Mouse (Mus musculus) embryo, embryonic 9.5 days (tissue): ENCODE measurements around the gene Immp2l.

Experiments
- DNase-seq: peaks from one replicate; pipeline ENCODE4 v3.0.0-alpha.2; 2017; ENCODE audit errors: extremely low spot score

Gene Immp2l

DNA sequence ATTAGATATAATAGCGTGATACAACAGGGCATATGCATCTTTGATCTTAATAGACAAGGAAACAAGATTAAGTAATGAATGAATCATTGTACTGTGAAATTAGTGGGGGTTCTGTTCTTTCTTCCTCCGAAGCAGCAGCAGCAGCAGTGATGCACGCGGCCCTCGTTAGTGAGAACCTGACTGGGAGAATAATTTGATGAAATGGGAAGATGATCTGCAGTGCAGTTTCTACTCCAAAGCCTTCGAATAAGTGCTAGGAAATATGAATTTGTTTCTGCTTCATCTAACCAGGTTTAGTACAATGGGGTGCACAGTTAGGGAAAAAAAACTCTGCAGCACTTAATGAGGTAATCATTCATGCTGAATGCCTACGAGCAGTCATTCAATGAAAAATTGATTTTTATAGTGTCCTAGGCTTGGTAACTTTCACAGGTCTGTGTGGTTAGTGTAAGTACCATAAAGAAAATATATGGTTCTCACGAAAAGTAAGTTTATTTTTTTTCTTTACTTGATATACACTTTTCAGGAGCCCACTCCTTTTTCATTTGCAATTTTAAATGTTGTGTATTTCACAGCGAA is 401.3 kb downstream of the Immp2l start:
- DNase-seq: no peak

- no peak for DNase-seq
These were observed 403.6 kb downstream of the Immp2l start for GRCm38 (mm10) chr12:41427464-41427863.

GRCm38 (mm10) chr12:41428806-41429205 is 404.9 kb downstream of the Immp2l start:
- no peak for DNase-seq

GRCm38 (mm10) chr12:41436206-41436985 is 412.5 kb downstream of the Immp2l start:
- no peak for DNase-seq

DNA sequence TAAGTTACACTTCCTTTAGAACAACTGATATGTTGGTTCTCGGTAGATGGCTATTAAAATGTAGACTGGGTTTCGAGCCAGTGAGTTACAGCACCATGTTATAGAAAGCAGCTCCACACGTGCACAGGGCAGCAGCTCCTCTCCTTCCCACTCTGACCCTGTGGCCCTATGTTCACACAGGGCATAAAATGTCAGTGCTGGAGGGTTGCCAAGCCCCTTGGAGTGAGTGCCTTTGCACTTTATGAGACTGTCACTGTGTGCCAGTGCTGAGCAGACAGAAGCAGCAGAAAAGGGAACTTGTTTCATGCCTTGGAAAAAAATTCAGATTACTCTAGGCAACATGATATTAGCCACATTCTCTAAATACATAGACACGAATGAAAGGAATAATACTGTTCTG is 414.6 kb downstream of the Immp2l start:
- DNase-seq: no peak

- no peak for DNase-seq
These were observed 444.6 kb downstream of the Immp2l start for GRCm38 (mm10) chr12:41468374-41468991.

DNA sequence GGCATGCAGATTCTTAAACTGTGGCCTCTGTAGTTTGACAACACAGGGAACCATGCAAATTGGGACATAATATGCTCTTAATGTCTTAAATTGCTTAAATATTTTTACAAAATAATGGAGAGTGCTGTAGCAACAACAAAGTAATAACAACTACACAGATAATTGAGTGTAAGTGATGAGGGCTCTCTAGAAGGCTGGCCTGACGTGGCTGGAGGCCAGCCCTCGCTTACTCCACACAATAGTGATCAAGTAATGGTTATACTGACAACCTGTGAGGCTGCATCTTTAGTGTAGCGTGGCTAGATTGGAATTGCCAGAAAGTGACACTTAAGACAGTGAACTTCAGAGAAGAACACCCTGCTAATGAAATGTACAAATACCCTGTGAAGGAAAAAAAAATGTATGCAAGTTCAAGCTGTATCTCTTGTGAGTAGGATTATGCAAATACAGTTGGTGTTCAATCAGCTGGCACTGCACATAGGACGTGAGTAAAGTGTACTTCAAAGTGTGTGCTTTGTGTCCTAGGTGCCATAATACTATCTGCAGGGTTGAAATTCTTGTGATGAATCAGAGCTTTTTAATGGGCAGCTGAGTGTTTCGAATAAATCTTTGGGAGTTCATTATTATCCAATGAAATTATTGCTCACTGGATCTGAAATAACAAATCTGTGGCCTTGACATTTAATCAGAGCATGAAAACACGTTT is 445.4 kb downstream of the Immp2l start:
- DNase-seq: no peak

GRCm38 (mm10) chr12:41481486-41481885 is 457.6 kb downstream of the Immp2l start:
- no peak for DNase-seq

GRCm38 (mm10) chr12:41483091-41483592 is 459.3 kb downstream of the Immp2l start:
- DNase-seq: no peak

DNA sequence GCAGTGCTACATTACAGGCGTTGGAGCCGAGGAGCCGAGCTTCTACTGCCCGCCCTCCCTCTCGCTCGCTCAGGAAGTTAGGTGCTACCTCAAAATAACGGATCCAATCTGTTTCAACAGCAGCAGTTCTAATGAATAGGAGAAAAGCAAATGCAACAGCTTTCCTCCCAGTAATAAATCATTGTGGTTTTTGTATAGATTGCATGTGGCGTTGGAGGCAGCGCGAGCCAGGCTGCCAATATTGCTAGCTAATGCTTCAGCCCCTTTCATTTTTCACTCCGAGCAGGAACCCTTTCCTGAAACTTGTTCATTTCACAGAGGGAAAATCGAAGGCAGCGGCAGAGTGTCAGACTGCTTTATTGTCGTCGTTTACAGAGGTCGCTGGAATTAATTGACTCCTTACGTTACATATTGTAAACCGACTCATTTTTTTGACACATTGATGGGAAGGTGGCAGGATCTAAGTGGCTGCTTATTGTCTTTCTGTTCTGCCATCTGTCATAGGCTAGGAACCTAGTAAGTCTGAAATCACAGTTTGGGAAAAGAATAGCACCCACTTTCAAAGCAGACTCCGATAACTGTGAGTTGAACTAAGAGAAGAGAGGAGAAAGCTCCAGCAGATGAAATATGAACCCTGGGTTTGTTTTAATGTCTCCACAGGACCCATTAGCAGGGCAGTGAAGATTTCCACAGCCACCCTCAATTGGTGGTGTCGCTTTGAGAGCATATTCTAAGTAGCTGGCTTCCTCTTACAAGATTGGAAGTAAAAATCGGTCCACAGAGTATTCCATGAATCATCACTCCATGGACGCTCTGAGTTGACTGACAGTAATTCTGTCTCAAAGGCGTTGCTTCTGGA is 459.9 kb downstream of the Immp2l start:
- peak; percentile 9 for DNase-seq

- peak; percentile 10 for DNase-seq
These were observed 461.0 kb downstream of the Immp2l start for GRCm38 (mm10) chr12:41484689-41485511.

GRCm38 (mm10) chr12:41485512-41486215 is 461.8 kb downstream of the Immp2l start:
- DNase-seq: peak; percentile 35

DNA sequence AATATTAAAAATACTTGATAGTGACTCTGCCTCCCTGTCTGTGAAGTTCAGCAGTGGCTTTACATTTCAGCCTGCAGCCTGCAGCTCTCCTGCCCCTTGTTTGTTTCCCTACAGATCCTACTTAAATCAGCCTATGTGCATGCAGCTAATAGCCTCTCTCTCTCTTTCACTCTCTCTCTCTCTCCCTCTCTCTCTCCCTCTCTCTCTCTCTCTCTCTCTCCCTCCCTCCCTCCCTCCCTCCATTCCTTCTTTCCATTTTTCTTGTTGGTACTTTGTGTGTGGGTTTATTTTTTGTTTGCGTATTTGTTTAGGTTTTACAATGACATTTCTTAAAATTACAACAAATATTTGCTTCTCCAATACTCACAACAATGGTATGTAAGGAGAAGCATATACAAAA is 462.4 kb downstream of the Immp2l start, which contains the start of gene Lrrn3:
Gene Lrrn3 (minus strand): TSS at position 101 of the 400 bp plus-strand sequence.
- DNase-seq: no peak

- peak; percentile 70 for DNase-seq
These were observed 463.1 kb downstream of the Immp2l start for GRCm38 (mm10) chr12:41487005-41487404.

GRCm38 (mm10) chr12:41494620-41495019 is 470.7 kb downstream of the Immp2l start:
- peak; percentile 19 for DNase-seq

DNA sequence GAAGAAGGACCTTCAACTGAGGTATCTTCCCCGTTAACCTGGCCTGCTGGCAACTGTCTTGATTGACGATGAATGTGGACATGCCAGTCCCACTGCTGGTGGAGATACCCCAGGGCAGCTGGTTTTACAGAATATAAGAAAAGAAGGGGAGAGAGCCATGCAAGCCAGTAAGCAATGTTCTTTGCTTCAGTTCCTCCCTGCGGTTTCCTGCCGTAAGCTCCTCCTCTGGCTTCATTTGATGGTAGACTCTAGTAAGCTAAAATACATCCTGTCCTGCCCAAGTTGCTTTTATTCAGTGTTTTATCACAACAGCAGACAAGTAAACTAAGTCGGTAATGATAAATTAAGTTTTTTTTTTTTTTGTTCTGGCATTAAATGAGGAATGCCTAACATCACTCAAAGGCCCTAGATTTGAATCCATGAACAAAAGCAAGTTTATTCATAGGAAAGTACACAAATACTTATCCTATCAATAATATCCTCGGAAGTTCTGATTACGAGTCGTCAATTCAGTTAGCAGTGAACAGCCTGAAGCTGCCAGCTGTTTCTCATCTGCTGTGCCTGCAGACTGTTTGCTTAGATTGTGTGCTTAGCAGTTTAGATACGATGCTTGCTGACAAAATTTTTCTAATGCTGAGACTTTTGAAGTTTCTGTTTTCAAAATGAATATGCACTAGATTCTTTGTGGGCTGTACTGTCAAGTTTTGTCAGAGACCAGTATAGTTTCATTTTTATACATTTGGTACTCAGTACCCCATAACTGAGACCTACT is 476.3 kb downstream of the Immp2l start:
- no peak for DNase-seq

DNA sequence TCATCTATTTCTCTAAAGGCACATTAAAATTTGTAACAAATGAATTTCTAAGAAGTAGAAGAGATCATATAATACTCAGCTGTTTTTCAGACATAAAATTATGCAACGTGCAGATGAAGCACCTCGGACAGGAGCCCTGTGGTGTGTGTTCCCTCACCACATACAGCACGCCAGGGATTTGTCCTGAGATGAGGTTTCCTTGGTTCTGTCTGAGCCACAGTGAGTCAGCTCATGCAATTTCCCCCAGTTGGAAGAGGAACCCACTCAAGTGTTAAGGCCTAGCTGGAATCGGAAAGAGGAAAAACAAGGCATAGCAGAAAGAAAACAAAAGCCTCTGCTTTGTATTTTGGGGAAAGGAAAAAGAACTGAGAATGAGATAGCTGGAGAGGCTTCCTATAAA is 484.7 kb downstream of the Immp2l start:
- DNase-seq: no peak

- no peak for DNase-seq
These were observed 486.7 kb downstream of the Immp2l start for GRCm38 (mm10) chr12:41510588-41510987.

DNA sequence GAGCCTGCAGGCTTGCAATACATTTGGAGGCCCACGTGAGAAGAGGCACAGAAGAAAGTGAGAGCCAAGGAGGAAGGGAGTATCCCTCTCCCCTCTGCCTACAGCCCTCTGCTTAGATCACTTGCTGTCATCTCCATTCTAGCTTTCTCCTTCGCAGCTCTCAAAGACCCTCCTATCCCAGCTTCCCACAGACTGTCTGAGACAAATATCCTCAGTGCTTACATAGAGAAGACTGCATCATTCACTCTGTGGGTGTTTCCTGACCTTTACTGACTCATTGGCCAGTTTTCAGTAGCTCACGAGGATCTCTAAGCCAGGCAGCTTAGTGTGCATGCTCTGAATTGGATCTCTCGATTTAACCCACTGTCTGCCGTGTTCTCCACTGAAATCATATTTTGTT is 495.0 kb downstream of the Immp2l start:
- no peak for DNase-seq
